Mouse (Mus musculus) ES-Bruce4 (cell line): ENCODE data around the gene Gmip.

Source experiments
- CTCF ChIP-seq: IDR thresholded peaks from one replicate; pipeline ENCODE4 v1.8.1; 2011; ENCODE audit warnings: low read depth, low read length
- POLR2A ChIP-seq: IDR thresholded peaks from one replicate; pipeline ENCODE4 v1.8.1; 2011; ENCODE audit warnings: low read length; ENCODE audit not compliant: insufficient read depth

GRCm38 (mm10) chr8:69772106-69772505 lies 36.4 kb upstream of the Gmip start:
- no peak for TF ChIP-seq CTCF
- no peak for TF ChIP-seq POLR2A
